Mouse (Mus musculus) T-cell, adult 66 days (primary cell): ENCODE measurements around the gene Garem2. TPM values are rescaled to one million over a fixed set of nuclear protein-coding genes. Genes with fewer than 3 reads are reported as not detected.

ENCODE experiments used
- total RNA-seq, 2 experiments: library from RNA; stranded (reverse); gene quantifications; 3 replicates in 1 of 2; 4 replicates in 1 of 2; pipeline ENCODE4 v1.2.4; 2023

The Garem2 gene
- not detected for total RNA-seq

GRCm38 (mm10) chr5:30104841-30105667 is at the start of gene Garem2:
Gene Garem2, plus strand, starts transcription at chr5:30105161.

GRCm38 (mm10) chr5:30072825-30073821 is 31.8 kb upstream of the Garem2 start, which contains the start of gene Tyms:
Gene Tyms, minus strand, starts transcription at chr5:30073617.

GRCm38 (mm10) chr5:30105668-30106300 is 823 bp downstream of the Garem2 start, which contains the start of gene 3110082J24Rik:
Gene 3110082J24Rik, minus strand, starts transcription at chr5:30106086.

GRCm38 (mm10) chr5:30154474-30155394 is 49.8 kb downstream of the Garem2 start, which contains the start of the genes Hadha and Hadhb:
Gene Hadha, minus strand, starts transcription at chr5:30155162.
Gene Hadhb, plus strand, starts transcription at chr5:30155248.

Other genes starting within 250 kb of the Garem2 start
- gene Il6, start 92.0 kb upstream of the Garem2 start, total RNA-seq = not detected
- gene Tyms, start 31.5 kb upstream of the Garem2 start, total RNA-seq = 10 to 100 TPM in 1 of 2 experiments, 1 to 10 TPM in 1; 9.5 to 29.7 TPM
- not detected for gene 3110082J24Rik, start 925 bp downstream of the Garem2 start, total RNA-seq
- 100 to 1,000 TPM in 1 of 2 experiments, 10 to 100 TPM in 1; 84.8 to 102 TPM for gene Hadha, start 50.0 kb downstream of the Garem2 start, total RNA-seq
- 100 to 1,000 TPM; 114 to 116 TPM for gene Hadhb, start 50.1 kb downstream of the Garem2 start, total RNA-seq
- not detected for gene Adgrf3, start 100.6 kb downstream of the Garem2 start, total RNA-seq
- gene Selenoi, start 127.4 kb downstream of the Garem2 start, total RNA-seq = 10 to 100 TPM; 25.2 to 31.5 TPM
- gene Drc1, start 176.2 kb downstream of the Garem2 start, total RNA-seq = 10 to 100 TPM; 34.5 to 41.5 TPM